Mouse (Mus musculus) left cerebral cortex, postnatal 4 days (tissue): ENCODE measurements around the gene Hspbp1. TPM values are rescaled to one million over a fixed set of nuclear protein-coding genes. Genes with fewer than 3 reads are reported as not detected.

ENCODE experiments used
- DNase-seq: peaks from one replicate; pipeline ENCODE4 v3.0.0-alpha.2; 2022
- intact Hi-C: fragments of 180-260 bp; cut with DNase I; formaldehyde crosslinking; loops from one replicate; pipeline ENCODE4 v1.15.1; 2025
- total RNA-seq, 2 experiments: library from RNA; stranded (reverse); gene quantifications; 2 replicates each; pipeline ENCODE4 v1.2.3; 2021

Hspbp1 gene
- total RNA-seq, 2 experiments from 2014 or later = 99.7 to 111 TPM

DNA sequence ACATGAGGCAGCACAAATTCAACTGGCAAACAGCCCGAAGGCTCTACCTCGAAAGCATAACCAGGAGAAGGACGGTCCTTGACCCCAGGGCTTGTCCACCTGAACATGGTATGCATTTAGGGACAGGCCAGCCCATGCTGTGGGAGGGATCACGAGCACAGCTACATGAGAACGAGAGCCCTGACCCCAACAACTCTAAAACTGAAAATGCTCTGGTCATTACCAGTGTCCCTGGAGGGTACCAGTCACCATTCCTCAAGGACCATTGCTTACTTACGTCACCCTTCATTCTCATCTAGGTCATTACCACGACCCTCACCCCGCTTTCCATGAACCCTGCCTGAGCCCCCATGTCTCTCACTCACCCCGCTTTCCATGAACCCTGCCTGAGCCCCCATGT lies 15.7 kb downstream of the Hspbp1 start:
- intact Hi-C loops = no loop called here
- DNase-seq = no peak

DNA sequence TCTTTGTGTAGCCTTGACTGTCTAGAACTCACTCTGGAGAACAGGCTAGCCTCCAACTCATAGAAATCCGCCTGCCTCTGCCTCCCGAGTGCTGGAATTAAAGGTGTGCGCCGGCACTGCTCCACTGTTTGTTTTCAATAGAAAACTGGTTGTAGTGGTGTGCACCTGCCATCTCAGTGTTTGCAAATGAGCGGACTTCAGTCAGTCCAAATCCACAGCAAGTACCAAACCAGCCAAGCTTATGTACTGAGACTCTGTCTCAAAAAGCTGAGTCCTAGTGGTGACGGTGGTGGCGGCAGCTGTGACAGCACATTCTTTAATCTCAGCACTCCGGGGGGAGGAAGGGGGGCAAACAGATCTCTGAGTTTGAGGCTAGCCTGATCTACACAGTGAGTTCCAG lies 16.4 kb downstream of the Hspbp1 start:
- intact Hi-C loops = no loop called here

DNA sequence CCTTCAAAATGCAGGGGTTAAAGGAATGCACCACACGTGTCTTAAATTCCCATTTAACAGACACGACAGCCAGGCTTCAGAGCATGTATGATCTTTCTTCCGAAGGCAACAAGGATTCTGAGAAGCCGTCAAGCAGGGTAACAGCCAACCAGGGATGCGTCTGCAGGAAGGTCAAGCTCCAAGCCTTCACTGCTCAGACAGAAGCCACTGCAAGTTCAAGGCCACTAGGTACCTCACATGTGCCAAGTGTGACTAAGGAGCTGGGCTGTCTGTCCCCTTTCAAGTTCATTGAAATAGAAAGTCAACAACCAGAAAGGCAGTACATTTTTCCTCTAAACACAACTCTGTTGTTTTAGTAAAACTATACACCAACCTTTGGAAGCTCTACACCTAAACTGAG lies 18.0 kb downstream of the Hspbp1 start:
- intact Hi-C loops = no loop called here
- DNase-seq = no peak

More for the DNA sequence above, 16.4 kb downstream of the Hspbp1 start:
- DNase-seq = no peak

DNA sequence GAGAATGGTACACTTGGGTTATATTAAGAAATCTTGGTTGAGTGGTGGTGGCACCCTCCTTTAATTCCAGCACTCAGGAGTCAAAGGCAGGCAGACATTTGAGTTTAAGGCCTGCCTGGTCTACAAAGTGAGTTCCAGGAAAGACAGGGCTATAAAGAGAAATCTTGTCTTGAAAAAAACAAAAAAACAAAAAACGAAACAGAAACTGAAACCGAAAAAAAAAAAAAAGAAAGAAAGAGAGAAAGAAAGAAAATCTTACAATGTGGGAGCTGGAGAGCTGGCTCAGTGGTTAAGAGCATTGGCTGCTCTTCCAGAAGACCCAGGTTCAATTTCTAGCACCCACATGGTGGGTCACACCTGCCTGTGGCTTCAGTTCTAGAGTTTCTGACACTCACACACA lies 21.1 kb downstream of the Hspbp1 start:
- intact Hi-C loops = no loop called here
- no peak for DNase-seq

DNA sequence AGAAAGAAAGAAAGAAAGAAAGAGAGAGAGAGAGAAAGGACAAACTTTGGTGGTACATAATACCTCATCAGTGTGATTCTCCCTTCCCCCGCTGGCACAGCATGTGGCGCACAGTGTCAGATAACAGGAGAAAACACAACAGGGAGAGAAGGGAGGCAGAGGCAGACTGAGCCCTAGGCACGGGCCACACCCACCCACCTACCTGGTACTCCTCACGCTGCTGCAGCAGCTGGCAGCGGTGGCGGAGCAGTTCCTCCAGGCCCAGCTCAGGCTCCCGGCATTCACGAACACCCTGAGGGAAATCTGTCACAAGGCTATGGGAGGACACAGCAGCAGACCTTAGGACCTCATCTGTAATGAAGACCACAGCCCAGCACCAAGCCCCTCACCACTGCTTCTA lies 21.7 kb downstream of the Hspbp1 start:
- intact Hi-C loops = no loop called here
- no peak for DNase-seq

DNA sequence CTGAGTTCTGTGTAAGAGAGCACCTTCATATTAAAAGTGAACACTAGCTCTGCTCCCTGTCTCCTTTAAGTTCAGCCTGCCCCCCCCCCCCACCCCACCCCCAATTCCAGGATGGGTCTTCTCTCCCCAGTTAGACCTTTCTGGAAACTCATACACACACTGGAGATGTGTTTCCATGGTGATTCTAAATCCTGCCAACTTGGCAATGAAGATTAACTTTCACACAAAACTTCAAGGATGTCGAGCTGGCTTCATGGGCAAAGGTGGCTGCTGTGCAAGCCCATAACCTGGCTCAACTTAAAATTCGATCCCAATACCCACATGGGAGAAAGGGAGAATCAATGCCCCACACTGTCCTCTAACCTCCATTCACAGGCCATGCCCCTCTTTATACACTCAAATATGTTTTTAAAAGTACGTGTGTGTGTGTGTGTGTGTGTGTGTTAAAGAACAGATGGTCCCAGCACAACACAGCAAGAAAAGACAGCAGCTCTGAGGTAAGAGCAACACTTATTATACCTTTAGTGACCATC lies 24.9 kb downstream of the Hspbp1 start:
- no peak for DNase-seq
- intact Hi-C loops = no loop called here

DNA sequence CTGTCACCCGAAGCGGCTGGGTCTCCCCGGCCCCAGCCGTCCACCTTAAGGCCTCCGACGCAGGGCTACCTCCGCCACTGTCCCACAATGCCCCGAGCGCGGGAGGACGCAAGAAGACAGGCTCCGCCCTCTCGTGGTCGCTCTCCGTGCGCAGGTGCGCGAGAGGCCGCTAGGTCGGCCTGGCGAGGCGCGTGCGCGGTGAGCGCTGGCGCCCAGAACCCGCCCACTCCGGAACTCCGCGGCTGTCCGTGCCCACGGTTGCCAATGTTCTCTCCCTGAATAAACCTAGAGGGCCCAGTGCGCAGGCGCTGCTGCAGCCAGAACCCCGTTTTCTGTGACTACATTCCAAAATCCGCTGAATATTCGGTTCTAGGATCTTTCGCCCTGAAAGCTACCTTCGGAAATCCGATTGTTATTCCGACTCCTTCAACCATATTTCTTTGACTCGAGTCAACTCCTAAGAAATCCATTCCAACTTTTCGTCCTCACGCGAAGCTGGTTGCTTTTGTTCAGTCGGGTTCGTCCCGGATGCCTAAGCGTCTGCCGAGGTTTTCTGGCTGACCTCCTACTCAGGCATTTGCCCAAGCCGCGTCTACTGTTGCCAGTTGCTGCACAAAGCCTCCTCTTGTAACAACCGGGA lies 25.8 kb downstream of the Hspbp1 start, which contains the start of gene Ppp6r1:
TSS of gene Ppp6r1 (minus strand) at position 108 of the 640 bp plus-strand sequence.
- DNase-seq = peak; percentile 97
- intact Hi-C loops = no loop called here

DNA sequence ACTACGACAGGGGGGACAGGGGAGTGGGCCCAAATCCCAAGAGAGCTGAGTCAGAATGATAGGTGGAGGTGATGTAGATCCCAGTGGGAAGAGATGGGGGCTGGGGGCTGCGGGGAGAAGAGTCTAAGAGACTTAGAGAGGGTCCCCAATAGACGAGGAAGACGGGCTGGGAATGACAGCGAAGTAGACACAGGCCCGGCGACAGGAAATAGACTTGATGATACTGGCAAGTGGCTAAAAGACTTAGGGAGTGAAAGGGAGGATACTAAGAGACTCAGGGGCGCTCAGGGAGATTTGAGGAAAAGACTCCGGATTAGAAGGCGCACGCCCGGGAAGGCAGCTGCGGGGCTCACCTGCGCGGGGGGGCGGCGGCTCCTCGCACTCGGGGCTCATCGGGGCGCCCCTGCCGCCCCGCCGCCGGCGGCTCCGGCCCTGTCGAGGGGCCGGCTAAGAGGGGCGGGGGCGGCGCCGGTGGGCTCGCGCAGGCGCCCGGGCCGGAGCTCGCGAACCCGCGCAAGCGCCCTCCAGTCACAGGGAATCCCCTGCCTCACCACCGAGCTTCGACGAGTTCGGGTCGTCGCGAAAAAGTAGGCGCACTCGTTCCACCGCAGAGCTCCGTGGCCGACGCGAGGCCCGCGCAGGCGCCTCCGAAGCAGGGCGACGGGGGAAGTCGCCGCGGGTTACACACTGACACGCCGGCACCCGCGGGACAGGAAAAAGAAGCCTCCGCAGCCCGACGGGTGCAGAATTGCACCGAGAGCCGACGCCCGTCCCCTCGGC lies 26.6 kb downstream of the Hspbp1 start:
- intact Hi-C loops = no loop called here
- DNase-seq = peak; percentile 55

DNA sequence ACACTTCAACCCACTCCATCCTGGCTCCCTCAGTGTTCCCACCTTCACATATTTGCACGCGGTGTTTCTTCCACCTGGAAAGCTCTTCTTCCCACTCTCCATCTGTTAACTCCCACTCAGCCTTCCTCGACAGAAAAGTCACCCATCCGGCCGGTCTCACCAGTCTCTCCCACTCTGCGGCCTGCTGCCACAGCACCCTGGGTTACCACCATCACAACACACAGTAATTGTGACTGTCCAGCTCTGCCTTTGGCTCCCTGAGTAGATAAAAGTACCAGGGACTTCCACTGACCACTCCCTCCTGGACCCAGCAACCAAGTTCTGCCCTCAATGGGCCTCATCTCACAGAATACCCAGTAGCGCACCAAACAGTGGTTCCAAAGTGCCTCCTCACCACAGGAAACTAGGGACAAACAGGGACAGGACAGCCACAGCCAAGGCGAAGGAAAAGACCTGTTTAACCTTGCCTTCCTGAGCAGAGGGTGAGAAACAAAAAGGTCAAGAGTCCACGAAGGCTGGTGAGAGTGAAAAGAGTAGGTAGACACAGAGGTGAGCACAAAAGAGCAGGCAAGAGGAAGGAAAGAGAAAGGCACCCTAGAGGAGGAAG lies 27.2 kb downstream of the Hspbp1 start:
- DNase-seq = no peak
- intact Hi-C loops = no loop called here

DNA sequence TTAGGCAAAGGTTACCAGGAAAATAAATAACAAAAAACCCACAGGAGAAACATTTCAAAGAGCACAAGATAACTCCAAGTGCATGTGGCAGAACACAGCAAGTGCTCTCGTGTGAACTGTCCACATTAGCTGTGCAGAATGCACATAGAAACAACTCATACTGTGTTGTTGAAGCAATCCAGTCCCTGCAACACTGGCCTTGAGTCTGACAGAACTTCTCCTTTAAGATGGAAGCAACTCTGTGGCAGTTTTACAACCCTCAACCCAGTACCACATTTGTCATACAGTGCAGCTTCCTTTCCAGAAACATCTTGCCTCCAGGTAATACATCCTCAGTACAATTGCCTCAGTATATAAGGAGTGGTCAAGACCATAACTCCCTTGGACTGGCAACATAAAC lies 28.1 kb downstream of the Hspbp1 start:
- no peak for DNase-seq
- intact Hi-C loops = no loop called here

DNA sequence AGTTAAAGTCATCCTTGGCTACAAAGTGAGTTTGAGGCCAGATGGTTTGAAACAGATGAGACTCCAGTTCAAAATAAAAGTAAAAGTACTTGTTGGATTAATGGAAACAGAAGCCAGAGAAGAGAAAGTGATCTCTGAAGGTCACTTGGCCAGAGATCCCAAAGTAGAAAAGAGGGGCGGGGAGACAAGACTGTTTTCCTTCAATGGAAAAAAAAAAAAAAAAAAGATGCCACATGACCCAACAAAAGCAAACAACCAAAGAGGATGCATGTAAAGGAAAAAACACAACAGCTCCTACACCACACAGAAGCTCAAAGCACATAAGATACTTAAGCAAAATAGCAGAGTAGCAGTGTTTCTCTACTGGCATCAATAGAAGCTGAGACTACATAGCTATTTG lies 29.0 kb downstream of the Hspbp1 start:
- intact Hi-C loops = no loop called here
- no peak for DNase-seq

DNA sequence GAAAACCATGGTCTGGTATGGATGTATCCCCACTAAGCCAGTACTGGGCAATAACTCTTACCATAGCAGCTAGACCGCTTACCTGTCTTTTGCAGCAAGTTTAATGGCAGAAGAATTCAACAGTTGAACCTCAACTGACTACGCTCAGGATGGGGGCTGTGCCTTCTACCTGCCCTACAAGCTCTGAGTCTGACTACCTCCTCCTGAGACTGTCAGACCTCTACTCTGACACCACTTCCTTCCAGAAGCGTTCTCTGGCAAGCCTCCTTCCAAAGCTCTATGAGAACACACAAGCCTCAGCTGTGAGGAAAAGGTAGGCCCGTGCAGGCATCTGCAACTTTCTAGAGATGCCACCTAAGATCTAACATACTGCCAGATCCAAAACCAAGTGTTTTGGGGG lies 29.5 kb downstream of the Hspbp1 start:
- no peak for DNase-seq
- intact Hi-C loops = no loop called here

DNA sequence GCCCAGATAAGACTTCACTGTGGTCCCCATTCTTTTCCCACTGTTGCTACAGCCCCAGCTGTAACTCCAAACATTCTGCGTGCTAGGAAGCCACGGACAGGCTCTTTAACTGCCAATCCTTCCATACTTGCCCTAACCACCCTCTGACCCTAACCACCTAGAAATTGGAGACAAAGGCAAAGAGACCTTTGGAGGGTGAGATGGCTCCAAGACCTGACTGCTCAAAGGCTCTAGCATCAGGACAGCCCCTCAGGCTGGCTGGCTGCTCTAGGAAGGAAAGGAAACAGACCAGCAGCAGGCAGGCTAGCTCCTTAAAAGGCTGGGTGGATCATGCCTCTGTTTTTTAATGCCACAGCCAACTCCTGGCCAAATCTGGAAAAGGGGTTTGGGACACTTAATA lies 30.6 kb downstream of the Hspbp1 start:
- no peak for DNase-seq
- intact Hi-C loops = no loop called here

DNA sequence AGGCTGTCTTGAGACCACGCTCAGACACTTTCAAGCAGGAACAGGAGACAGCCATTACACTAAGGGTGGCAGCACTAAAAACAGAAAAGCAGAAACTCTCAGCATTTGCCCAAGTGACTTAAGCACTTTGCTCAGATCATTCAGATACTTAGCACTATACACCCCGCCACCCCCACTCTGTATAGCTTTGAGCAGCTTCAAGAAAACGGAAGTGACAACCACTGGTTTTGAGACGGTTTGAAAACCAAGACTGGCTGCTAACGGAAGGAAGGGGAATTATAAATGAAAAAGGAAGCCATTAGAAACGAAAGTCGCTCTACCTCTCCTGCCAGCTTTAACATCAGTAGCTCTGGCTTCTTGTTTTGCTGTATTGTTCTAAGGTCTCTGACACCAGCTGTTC lies 31.1 kb downstream of the Hspbp1 start:
- intact Hi-C loops = no loop called here
- no peak for DNase-seq

DNA sequence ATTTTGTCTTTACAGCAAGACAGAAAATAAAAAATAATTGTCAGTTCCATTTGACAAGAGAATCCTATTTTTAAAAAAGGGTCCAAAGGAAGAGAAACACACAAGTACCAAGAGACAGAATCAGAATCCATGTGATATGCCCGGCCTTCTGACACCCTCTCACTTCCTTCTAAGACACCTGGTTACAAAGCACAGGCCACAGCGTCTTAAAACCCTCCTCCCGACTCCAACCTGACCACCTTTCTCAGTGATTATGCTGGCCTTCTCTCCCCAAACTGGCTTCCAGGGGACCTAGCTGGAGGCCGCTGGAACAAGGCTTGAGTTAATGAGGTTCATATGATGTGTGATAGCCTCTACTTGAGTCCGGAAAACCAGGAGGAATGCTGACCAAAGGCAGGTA lies 31.5 kb downstream of the Hspbp1 start:
- intact Hi-C loops = no loop called here
- no peak for DNase-seq

DNA sequence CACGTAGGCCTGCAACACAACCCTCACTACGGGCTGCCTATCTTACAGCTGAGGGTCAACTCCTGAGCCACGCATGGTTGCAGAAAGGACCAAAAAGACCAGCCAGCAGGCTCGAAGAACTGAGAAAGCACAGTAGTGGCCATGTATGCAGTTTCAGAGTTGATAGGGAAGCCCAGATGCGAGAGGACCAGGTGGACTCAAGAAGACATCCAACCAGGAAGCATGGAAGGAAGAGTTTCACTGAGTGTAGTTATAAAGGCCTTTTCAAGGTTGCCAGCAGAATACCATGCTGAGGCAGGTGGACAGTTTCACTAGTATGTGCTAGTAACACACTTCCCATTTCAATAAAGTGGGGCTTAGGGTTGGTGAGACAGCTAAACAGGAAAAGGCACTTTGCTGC lies 32.1 kb downstream of the Hspbp1 start:
- no peak for DNase-seq
- intact Hi-C loops = no loop called here

DNA sequence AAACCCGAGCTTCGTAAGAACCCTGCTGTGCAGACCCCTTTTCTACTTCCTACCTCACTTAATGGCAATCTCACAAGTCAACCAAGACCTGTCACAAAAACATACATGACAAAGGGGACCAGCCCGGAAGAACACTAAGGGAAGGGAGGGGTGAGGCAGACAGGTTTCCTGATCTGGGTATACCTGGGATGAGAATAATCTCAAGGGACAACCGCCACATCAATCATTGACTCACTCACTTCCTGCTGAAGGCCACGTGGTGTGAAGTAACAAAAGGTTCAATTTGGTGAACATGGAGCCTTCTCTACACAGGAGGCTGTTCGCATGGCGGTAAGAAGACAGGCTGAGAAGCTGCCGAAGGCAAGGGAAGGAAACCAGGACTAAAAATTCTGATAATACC lies 33.3 kb downstream of the Hspbp1 start:
- intact Hi-C loops = no loop called here

DNA sequence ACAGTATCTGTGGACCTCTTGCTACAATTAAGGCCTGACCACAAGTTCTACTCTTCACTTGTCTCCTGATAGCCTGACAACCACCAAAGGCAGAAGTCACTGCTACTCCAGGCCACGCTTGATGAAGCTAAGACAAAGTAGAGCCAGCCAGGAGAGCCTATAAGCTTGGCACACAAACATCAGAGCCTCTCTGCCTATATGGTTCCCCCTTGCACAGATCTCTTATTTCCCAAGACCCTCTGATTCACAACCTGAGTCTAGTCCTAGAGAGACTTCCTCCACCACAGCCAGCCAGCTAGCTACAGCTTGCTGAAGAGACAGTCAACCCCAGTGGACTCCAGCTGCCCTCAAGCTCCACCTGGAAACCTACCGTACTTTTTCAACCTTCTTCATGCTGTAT lies 36.9 kb downstream of the Hspbp1 start:
- intact Hi-C loops = no loop called here
- no peak for DNase-seq

More for the DNA sequence above, 33.3 kb downstream of the Hspbp1 start:
- no peak for DNase-seq

DNA sequence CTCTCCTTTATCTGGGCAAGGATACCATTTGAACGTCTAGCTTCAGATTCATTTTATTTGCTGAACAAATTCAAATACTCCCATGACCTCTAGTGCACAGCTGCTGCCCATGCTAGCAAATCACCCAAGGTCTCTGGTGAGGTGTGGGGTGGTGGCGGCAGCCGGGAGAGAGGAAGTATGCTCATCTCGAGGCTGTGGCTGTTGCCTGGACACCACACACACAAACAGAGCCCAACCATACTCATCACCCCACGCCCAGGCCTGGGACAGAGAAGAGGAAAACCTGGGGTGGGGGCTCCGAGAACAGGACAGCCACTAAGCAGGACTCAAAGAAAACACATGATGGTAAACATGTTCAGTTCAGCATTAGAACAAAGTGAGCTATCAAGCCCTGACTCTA lies 37.6 kb downstream of the Hspbp1 start:
- intact Hi-C loops = no loop called here
- no peak for DNase-seq

DNA sequence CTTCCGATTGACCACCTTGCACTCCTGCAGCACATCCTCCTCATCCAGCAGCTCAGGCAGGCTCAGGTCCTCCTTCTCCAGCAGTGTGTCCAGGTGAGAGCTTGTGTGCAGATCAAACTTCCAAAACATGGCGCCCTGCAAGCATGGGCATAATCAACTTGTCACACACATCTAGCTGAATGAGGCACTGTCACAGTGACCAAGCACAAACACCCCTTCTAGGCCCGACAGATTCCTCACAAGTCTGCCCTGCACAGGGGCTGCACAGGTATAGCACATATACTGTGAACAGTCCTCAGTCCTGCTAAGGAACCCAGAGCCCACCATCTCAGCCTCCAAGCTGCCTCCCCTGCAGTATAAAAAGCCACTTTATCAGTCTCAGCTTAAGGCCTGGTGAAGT lies 38.1 kb downstream of the Hspbp1 start:
- intact Hi-C loops = no loop called here
- no peak for DNase-seq

DNA sequence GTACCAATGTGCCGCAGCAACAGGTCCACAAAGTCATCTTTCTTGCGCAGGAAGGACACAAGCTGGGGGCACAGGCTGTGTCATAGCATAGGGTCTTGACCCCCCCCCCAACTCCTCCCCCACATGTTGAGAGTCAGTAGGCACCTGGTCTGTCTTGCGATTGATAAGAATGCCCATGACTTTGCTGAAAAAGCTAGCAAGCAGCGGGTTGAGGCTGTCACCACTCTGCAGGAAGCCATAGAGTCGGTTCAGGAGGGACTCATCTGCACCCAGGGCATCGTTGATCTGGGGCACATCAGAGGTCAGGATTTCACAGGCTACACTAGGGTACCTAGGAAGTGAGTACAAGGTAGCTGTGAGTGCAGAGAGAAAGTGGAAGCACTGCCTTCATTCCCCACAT lies 41.6 kb downstream of the Hspbp1 start:
- no peak for DNase-seq
- intact Hi-C loops = no loop called here

DNA sequence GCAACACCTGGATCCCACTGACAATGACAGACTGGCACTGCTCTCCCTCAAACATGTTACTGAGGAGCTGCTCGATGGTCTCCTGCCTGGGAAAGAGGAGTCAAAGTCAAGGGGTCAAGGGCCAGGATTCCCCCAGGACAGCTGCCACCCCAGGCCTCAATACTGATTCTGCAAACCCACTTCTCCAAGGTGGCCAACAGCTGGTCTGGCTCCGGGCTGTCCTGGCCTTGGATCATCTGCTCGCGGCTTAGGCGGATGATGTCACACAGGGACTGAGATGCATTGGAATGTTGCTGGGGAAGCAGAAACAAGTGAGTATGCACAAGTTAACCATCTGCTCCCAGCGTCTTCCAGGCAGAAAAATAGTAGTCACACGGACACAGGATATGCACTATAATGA lies 42.9 kb downstream of the Hspbp1 start:
- intact Hi-C loops = no loop called here
- no peak for DNase-seq
